10 mouse cellular contexts compared by ENCODE assay signal in genomic region chr11:76285431-76286075, GRCm38 (mm10). TPM values are rescaled to one million over a fixed set of nuclear protein-coding genes. Genes with fewer than 3 reads are reported as not detected.
DNase-seq lines count a peak whose midpoint lies in the region; ATAC-seq lines count a peak whose summit lies in the region.
"Had no signal": no experiment of that assay in that cellular context is flagged by ENCODE, and none has a peak within 500 bp of the region (broad histone marks: within the 10 kb centered on the region; RNA-seq: fewer than 3 reads in every experiment).

No protein-coding gene starts in this region.

- no peak overlapping the region for H3K4me3 ChIP-seq in embryonic facial prominence, embryonic 13.5 days
- no peak overlapping the region for H3K4me3 ChIP-seq in kidney, embryonic 15.5 days (replicated peaks)

- no peak overlapping the region for H3K4me2 ChIP-seq in embryonic facial prominence, embryonic 13.5 days
- no peak overlapping the region for H3K4me2 ChIP-seq in kidney, embryonic 15.5 days

- H3K27ac ChIP-seq in embryonic facial prominence, embryonic 13.5 days = peak overlapping the region; percentile 52
- H3K27ac ChIP-seq in kidney, embryonic 15.5 days = peak overlapping the region; percentile 64; the same call in 1 of the 2 replicates

- H3K9ac ChIP-seq in embryonic facial prominence, embryonic 13.5 days = no peak overlapping the region
- no peak overlapping the region for H3K9ac ChIP-seq in kidney, embryonic 15.5 days

- no peak for ATAC-seq in embryonic facial prominence, embryonic 13.5 days (ENCODE audit: insufficient number of reproducible peaks, insufficient read depth, low FRiP score, low TSS enrichment, low read depth)
- no peak for ATAC-seq in kidney, embryonic 15.5 days (replicated peaks; ENCODE audit: low FRiP score)

- no peaks in the 10 kb centered on the region for H3K9me3 ChIP-seq in embryonic facial prominence, embryonic 13.5 days
- 0 out of 2 replicates have a peak, but pooled peaks cover 4% of the 10 kb centered on the region for H3K9me3 ChIP-seq in kidney, embryonic 15.5 days (replicated peaks)

- DNase-seq in frontal cortex, postnatal 36 days (ENCODE audit: low spot score in 2 of 2) = peak; percentile 16 to 30
- DNase-seq in frontal cortex, postnatal 10 days (ENCODE audit: low spot score in 2 of 2) = no peak
- peak; percentile 98 for DNase-seq in 3T3-L1 (ENCODE audit: low read depth, low spot score)
- no peak for DNase-seq in layer of hippocampus, postnatal 10 days (ENCODE audit: low spot score in 2 of 2)
- no peak for DNase-seq in left cerebral cortex, postnatal 4 days
- no peak for DNase-seq in layer of hippocampus, postnatal 36 days
- DNase-seq: thymus, postnatal 36 days had no signal

- 40% methylated on average over 7 of the region's 7 CpGs for WGBS in embryonic facial prominence, embryonic 13.5 days
- WGBS in kidney, embryonic 15.5 days = 27% methylated on average over 7 of the region's 7 CpGs

- no peaks in the 10 kb centered on the region for H3K27me3 ChIP-seq in embryonic facial prominence, embryonic 13.5 days
- no peaks in the 10 kb centered on the region for H3K27me3 ChIP-seq in kidney, embryonic 15.5 days
- H3K27me3 ChIP-seq: CH12.LX had no signal

- peaks cover 56% of the 10 kb centered on the region for H3K4me1 ChIP-seq in embryonic facial prominence, embryonic 13.5 days
- H3K4me1 ChIP-seq in kidney, embryonic 15.5 days = peaks cover 57% of the 10 kb centered on the region

- intact Hi-C loops in left cerebral cortex, postnatal 4 days (cut with DNase I) = no loop called here

- H3K36me3 ChIP-seq in embryonic facial prominence, embryonic 13.5 days = no peaks in the 10 kb centered on the region
- no peaks in the 10 kb centered on the region for H3K36me3 ChIP-seq in kidney, embryonic 15.5 days

RNA-seq across cellular contexts. Expression of gene Glod4, which starts 42.0 kb away (rescaled TPM):
- 126 and 138 TPM in 2 replicates for polyA plus RNA-seq in embryonic facial prominence, embryonic 13.5 days (2015; fragmentation: Nextera tagmentation; extraction: Ambion mirVana)
- polyA plus RNA-seq in kidney, embryonic 15.5 days (2015; fragmentation: Nextera tagmentation; extraction: Ambion mirVana) = 141 and 144 TPM in 2 replicates
- 10 to 100 TPM; 48.6 to 66.6 TPM for total RNA-seq in layer of hippocampus, postnatal 10 days (2021)
- total RNA-seq in left cerebral cortex, postnatal 4 days (2021) = 10 to 100 TPM; 49.7 to 62.0 TPM
- 10 to 100 TPM; 51.6 to 59.4 TPM for total RNA-seq in layer of hippocampus, postnatal 36 days (2021)

RNA-seq across cellular contexts. Expression of gene Mrm3, which starts 42.0 kb away (rescaled TPM):
- 24.9 and 25.2 TPM in 2 replicates for polyA plus RNA-seq in embryonic facial prominence, embryonic 13.5 days (2015; fragmentation: Nextera tagmentation; extraction: Ambion mirVana)
- 25.7 and 26.3 TPM in 2 replicates for polyA plus RNA-seq in kidney, embryonic 15.5 days (2015; fragmentation: Nextera tagmentation; extraction: Ambion mirVana)
- 10 to 100 TPM; 17.6 to 18.2 TPM for total RNA-seq in layer of hippocampus, postnatal 10 days (2021)
- 10 to 100 TPM; 14.0 to 16.8 TPM for total RNA-seq in left cerebral cortex, postnatal 4 days (2021)
- total RNA-seq in layer of hippocampus, postnatal 36 days (2021) = 10 to 100 TPM; 16.8 to 17.4 TPM

Comparison
In these comparisons a context has a peak if more than half of its experiments do, and no peak if none do; other contexts are left out.
1. DNase-seq: peak in frontal cortex, postnatal 36 days (2 of 2) and 3T3-L1 (single experiment); none in frontal cortex, postnatal 10 days (0 of 2), layer of hippocampus, postnatal 10 days (0 of 2), left cerebral cortex, postnatal 4 days (single experiment) and layer of hippocampus, postnatal 36 days (0 of 2).